Mouse (Mus musculus) T-helper 17 cell (primary cell): ENCODE measurements around the gene Slc50a1.

Source experiments
- in situ Hi-C, 2 experiments: fragments of 300-600 bp; cut with MboI, MseI; formaldehyde crosslinking; loops; 1 replicate in 1 of 2; 2 replicates in 1 of 2; pipeline ENCODE4 v1.15.1; 2025; ENCODE audit warnings: high pct_unique_total_duplicates in 2 of 2

Gene Slc50a1

GRCm38 (mm10) chr3:89270051-89270755, at the start of gene Slc50a1:
Slc50a1 (minus strand) TSS chr3:89270570.
- in situ Hi-C loops = no loop called here

DNA sequence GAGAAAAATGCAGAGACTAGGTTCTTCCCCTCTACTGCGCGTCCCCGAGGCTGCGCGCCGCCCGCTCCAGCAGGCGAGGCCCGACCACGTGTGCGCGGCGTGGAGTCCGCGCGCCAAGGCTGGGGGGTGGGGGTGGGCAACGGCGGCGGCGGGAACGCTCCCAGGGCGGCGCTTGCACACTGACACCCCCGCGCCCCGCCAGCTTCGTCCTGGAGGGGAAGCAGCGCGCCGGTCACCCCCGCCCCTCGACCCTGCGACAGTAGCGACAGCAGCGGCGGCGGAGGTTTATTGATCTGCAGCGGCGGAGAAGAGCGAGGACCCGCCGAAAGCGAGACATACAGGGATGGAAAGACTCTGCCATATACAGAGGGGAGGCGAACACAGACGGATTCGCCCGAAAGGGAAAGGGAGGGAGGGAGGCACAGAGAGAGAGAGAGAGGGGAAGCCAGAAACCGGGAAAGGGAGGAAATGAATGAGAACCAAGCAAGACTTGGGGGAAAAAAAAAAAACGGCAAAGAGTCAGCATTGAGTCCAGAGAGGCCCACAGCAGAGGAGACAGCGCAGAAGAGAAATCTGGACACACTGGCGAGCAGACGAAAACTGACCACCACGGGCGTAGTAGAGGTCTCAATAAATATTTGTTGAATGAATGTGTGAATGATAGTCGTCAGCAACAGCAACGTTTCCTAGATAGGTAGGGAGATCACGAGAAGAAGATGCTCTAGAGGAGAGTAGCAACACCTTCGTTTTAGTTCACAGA, 49.4 kb upstream of the Slc50a1 start:
- in situ Hi-C loops = loop anchor here in 1 of 2 experiments (5.0 kb wide), 2 partner anchors 72 to 163 kb away; partner anchors contain the start of genes Krtcap2 and Trim46

DNA sequence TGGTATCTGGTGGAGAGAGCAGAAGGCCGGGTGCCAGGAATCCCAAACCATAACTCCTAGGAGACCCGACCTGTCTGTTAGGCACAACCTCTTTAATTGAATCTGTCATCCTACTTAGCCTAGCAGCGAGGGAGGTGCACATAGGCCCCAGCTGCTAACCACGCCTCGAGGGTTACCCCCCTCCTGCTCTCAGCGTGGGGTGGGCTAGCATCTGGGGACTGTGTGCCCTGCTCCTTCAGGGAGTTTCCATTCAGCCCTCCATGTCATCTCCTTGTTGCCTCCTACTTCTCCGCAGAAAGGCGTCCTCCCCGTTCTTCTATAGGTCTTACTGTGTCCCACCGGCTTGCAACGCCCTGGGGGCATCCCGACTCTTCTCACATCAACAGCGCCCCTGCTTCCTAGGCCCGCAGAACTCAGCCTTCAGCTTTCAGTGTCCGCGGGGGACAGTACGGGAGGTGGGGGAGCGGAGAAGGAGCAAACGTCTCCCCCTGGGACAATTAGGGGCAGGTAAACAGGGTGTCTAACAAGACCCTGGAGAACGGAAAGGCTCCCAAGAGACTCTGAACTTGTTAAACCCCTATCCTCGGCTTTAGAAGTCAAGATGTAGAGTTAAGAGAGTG, 48.7 kb upstream of the Slc50a1 start:
- in situ Hi-C loops = loop anchor here in 1 of 2 experiments (5.0 kb wide), 2 partner anchors 72 to 163 kb away; partner anchors contain the start of genes Krtcap2 and Trim46

DNA sequence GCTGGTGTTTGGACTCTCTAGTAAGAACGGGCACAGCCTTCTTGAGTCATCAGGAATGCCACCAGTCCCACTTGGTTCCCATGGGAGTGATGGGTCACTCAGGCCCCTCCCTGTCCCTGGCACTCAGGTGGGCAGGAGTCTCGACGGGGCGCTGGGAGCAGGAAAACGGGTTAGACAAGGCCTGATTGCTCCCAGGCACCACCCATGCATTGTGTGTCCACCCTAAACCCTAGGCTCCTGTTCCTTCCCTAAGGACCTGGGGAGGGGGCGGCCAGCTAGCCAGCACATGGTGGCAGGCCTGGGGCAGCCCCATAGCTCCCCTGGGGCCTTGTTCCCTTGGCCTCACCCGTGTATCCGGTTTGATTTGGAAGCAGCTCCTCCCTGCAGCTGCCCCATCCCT, 47.9 kb upstream of the Slc50a1 start:
- in situ Hi-C loops = loop anchor here in 1 of 2 experiments (5.0 kb wide), 2 partner anchors 71 to 164 kb away; partner anchors contain the start of genes Krtcap2 and Trim46

- in situ Hi-C loops = loop anchor here in 1 of 2 experiments (5.0 kb wide), 2 partner anchors 70 to 165 kb away; partner anchors contain the start of genes Krtcap2 and Trim46
Observed at GRCm38 (mm10) chr3:89317246-89317645, 46.9 kb upstream of the Slc50a1 start.

DNA sequence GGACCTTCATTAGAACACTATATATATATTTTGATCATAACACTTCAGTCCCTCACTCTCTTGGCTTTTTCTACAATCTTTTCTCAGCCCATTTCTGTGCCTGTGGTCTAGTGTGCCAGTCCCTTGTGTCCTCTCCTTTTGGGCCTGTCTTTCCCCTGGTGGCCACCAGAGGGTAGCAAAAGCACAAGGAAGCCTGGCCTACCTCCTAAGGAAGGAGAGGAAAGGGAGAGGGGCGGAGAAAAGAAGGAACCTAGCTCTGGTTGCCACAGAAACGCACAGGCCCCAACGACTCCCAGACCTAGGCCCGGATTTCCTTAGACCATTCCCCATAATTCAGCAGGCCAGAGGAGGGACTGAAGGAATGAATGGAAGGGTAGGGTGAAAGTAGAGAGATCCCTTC, 46.5 kb upstream of the Slc50a1 start:
- in situ Hi-C loops = loop anchor here in 1 of 2 experiments (5.0 kb wide), 2 partner anchors 70 to 165 kb away; partner anchors contain the start of genes Krtcap2 and Trim46

GRCm38 (mm10) chr3:89315930-89316831, 45.8 kb upstream of the Slc50a1 start:
- in situ Hi-C loops = loop anchor here in 1 of 2 experiments (5.0 kb wide), 2 partner anchors 69 to 166 kb away; partner anchors contain the start of genes Krtcap2 and Trim46

DNA sequence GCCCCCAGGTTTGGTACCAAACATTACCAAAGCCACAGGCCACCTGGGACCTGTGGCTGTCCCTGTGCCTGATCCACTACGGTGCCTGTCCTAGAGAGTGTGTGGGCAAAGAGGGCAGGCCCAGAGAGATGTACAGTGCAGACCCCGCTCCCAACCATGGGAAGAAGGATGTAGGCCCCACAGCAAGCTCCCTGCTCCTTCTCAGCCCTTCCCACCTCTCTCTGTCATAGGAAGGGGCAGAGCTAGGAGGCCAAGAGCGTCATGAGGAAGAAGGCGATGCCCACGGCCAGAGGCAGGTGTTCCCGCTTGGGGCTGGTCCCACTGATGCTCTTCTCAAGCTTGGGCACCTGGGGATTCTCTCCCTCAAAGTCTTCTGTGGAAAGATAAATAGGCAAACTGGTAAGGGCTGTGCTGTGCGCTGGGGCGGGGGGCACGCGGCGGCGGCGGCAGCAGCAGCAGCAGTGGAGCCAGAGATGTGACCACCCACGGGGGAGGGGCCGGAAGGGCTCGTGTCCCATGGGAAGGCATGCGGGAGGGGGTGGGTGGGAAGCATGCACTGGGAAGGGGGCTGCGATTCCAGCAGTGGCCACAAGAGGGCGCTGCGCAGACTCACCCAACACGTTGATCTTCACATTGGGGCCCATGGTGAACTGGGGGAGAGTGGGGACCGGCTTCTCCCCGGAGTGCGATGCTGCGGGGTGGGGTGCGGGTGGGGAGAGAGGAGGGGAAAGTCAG, 45.0 kb upstream of the Slc50a1 start:
- in situ Hi-C loops = loop anchor here in 1 of 2 experiments (5.0 kb wide), 2 partner anchors 68 to 167 kb away; partner anchors contain the start of genes Krtcap2 and Trim46

DNA sequence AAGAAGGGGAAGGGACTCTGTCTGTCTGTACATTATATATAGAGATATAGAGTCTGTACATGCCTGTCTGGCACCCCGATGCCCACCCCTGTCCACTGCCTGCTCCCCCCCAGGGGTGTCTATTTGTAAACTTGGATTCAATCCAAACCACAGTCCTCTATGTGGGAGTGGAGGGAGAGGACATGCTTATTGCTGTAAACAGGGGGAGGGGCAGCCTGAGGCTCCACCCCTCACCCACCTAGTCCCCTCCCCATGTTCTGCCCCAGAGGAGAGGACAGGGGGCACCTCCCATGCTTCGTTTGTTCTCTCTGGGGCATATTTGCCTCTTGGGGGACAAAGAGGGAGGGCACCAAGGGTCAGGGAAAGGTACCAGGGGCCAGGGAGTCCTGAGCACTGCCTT, 44.4 kb upstream of the Slc50a1 start:
- in situ Hi-C loops = loop anchor here in 1 of 2 experiments (5.0 kb wide), 2 partner anchors 67 to 168 kb away; partner anchors contain the start of genes Krtcap2 and Trim46

GRCm38 (mm10) chr3:89314340-89314739, 44.0 kb upstream of the Slc50a1 start:
- in situ Hi-C loops = no loop called here

DNA sequence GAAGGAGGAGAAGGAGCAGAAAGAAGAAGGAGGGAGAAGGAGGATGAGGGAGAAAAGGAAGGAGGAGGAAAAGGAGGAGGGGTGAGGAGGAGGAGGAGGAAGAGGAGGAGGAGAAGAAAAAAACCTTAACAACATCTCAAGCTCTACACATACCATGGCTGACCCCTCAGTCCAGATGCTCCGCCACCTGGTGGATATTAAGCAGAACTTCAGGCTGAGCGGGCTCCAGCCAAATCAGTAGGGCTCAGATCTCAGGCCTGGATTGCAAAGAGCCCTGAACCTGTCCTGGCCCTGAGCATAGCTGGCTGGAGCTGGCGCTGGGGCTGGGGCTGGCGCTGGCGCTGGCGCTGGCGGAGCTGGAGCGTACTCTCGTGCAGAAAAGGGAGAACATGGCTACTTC, 37.7 kb upstream of the Slc50a1 start:
- in situ Hi-C loops = loop anchor here in 1 of 2 experiments (5.0 kb wide), 1 partner anchor 61 kb away; the partner anchor contains the start of genes Krtcap2 and Trim46

GRCm38 (mm10) chr3:89305551-89306325, 35.4 kb upstream of the Slc50a1 start:
- in situ Hi-C loops = loop anchor here in 1 of 2 experiments (5.0 kb wide), 1 partner anchor 58 kb away; the partner anchor contains the start of genes Krtcap2 and Trim46

GRCm38 (mm10) chr3:89305105-89305504, 34.7 kb upstream of the Slc50a1 start:
- in situ Hi-C loops = loop anchor here in 1 of 2 experiments (5.0 kb wide), 1 partner anchor 58 kb away; the partner anchor contains the start of genes Krtcap2 and Trim46

- in situ Hi-C loops = no loop called here
Observed at GRCm38 (mm10) chr3:89304440-89304839, 34.1 kb upstream of the Slc50a1 start.

DNA sequence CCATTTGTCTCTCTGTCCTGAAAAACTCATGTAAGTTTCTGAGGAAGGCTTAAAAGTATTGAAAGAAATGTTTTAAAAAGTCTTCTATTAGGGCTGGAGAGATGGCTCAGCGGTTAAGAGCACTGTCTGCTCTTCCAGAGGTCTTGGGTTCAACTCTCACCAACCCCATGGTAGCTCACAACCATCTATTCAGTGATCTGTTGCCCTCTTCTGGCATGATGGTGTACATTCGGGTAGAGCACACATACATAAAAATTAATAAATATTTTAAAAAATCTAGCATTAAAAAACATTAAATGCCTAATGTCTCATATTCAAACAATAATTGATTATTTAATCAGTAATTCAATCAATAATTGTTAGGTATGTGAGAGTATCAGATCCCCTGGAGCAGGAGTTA, 30.1 kb upstream of the Slc50a1 start:
- in situ Hi-C loops = no loop called here

- in situ Hi-C loops = no loop called here
Observed at GRCm38 (mm10) chr3:89300071-89300470, 29.7 kb upstream of the Slc50a1 start.

DNA sequence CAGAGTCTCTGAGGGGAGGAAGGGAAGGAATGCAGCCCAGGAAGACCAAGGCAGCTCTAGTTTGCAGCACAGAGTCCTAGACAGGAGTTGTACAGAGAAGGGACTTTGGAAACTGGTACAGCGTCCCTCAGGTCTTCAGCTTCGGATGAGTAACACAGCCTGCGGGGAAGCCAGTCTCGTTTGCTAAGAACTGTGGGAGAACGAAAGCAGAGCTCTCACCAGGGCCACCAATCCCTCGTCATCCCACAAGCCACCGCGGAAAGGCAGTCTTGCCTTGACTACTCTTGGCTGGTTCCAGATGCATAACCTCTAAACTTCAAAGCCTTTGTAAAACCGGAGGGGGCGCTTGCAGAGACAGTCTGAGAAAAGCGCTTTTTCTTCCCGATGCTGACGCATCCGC, 29.1 kb upstream of the Slc50a1 start:
- in situ Hi-C loops = no loop called here

- in situ Hi-C loops = no loop called here
Observed at GRCm38 (mm10) chr3:89298908-89299307, 28.5 kb upstream of the Slc50a1 start.
